ENCODE assay signal across 12 mouse cellular contexts in genomic region chr4:150269679-150270078, GRCm38 (mm10). TPM values are rescaled to one million over a fixed set of nuclear protein-coding genes. Genes with fewer than 3 reads are reported as not detected.
DNase-seq lines count a peak whose midpoint lies in the region; ATAC-seq and TF ChIP-seq lines count a peak whose summit lies in the region.
"Had no signal": no experiment of that assay in that cellular context is flagged by ENCODE, and none has a peak within 500 bp of the region (broad histone marks: within the 10 kb centered on the region; RNA-seq: fewer than 3 reads in every experiment).

No protein-coding gene starts in this region.

- no peak for TF ChIP-seq RAD21 in MEL (IDR thresholded peaks at IDR 0.05; ENCODE audit: low read depth, low read length)

- H3K4me2 ChIP-seq in kidney, postnatal 0 days (ENCODE audit: low read length), result peak overlapping the region; percentile 8; the same call in 1 of the 2 replicates
- H3K4me2 ChIP-seq: neural tube, embryonic 13.5 days had no signal

- WGBS in kidney, postnatal 0 days, result 14% methylated on average over 7 of the region's 7 CpGs

- H3K4me3 ChIP-seq in kidney, postnatal 0 days (replicated peaks; ENCODE audit: low read depth, low read length), result no peak overlapping the region
- H3K4me3 ChIP-seq in MEL (ENCODE audit: control insufficient read depth in 1 of 2, insufficient read depth in 1 of 2, low read depth in 2 of 2, low read length in 2 of 2), result peak overlapping the region; percentile 24 to 39
- H3K4me3 ChIP-seq: erythroblast, embryonic 14.5 days; layer of hippocampus, adult 2 months; neural tube, embryonic 13.5 days had no signal

- H3K36me3 ChIP-seq in kidney, postnatal 0 days (ENCODE audit: insufficient read depth, low read length), result no peaks in the 10 kb centered on the region
- peaks cover 0 to 7% of the 10 kb centered on the region in 2 experiments; a peak in 2 of 4 replicates for H3K36me3 ChIP-seq in MEL (ENCODE audit: control insufficient read depth in 1 of 2, insufficient read depth in 2 of 2, low read length in 2 of 2)
- H3K36me3 ChIP-seq: neural tube, embryonic 13.5 days had no signal

- ATAC-seq in kidney, postnatal 0 days (replicated peaks; ENCODE audit: low FRiP score, low read depth), result no peak
- peak; percentile 63 for ATAC-seq in granulocyte monocyte progenitor cell, adult 5-6 weeks (replicated peaks; ENCODE audit: poor library complexity, severe bottlenecking)
- peak; percentile 50 for ATAC-seq in megakaryocyte progenitor cell, adult 5-6 weeks (replicated peaks; ENCODE audit: poor library complexity)

- H3K27ac ChIP-seq in kidney, postnatal 0 days, result peak overlapping the region; percentile 81
- peak overlapping the region; percentile 66 for H3K27ac ChIP-seq in MEL (ENCODE audit: control insufficient read depth, low read depth, low read length)
- H3K27ac ChIP-seq: layer of hippocampus, adult 2 months; neural tube, embryonic 13.5 days had no signal

- no peaks in the 10 kb centered on the region for H3K79me2 ChIP-seq in MEL (ENCODE audit: control insufficient read depth, insufficient read depth, low read length, poor library complexity)

- peak; percentile 80 for DNase-seq in kidney, postnatal 0 days (ENCODE audit: low spot score)
- no peak for DNase-seq in kidney, postnatal 36 days
- DNase-seq in MEL (ENCODE audit: low read depth, low spot score), result peak; percentile 53
- DNase-seq in cerebellum, adult 9-11 months, result no peak
- DNase-seq in cerebellum, postnatal 10 days, result no peak
- DNase-seq in spleen, postnatal 14 days (ENCODE audit: low spot score in 2 of 2), result no peak
- DNase-seq: adrenal gland, postnatal 10 days had no signal

- H3K9ac ChIP-seq in kidney, postnatal 0 days (ENCODE audit: low read depth, low read length), result no peak overlapping the region
- peak overlapping the region; percentile 65 for H3K9ac ChIP-seq in MEL (ENCODE audit: control insufficient read depth, low read depth, low read length, poor library complexity, severe bottlenecking)
- H3K9ac ChIP-seq: neural tube, embryonic 13.5 days had no signal

- no peak for TF ChIP-seq EP300 in MEL (IDR thresholded peaks at IDR 0.05; ENCODE audit: low read depth in 1 of 2, low read length in 2 of 2)

- peaks cover 19% of the 10 kb centered on the region for H3K4me1 ChIP-seq in kidney, postnatal 0 days (replicated peaks; ENCODE audit: insufficient read depth, low read length)
- peaks cover 2 to 14% of the 10 kb centered on the region in 2 experiments; a peak in 3 of 4 replicates for H3K4me1 ChIP-seq in MEL (ENCODE audit: control insufficient read depth in 1 of 2, insufficient read depth in 2 of 2, low read length in 2 of 2)

- TF ChIP-seq POLR2A in MEL (IDR thresholded peaks at IDR 0.05; ENCODE audit: control insufficient read depth in 1 of 2, insufficient read depth in 1 of 2, low read depth in 1 of 2, low read length in 2 of 2, poor library complexity in 1 of 2), result no peak

- peak; percentile 24; the same call in 1 of the 2 replicates for TF ChIP-seq CTCF in kidney, postnatal 0 days (IDR thresholded peaks at IDR 0.05; ENCODE audit: low read depth)
- TF ChIP-seq CTCF in MEL (IDR thresholded peaks at IDR 0.05 in 2 of 3, conservative IDR thresholded peaks at IDR 0.05 in 1 of 3; ENCODE audit: control insufficient read depth in 1 of 3, insufficient read depth in 1 of 3, low read depth in 2 of 3, low read length in 3 of 3, poor library complexity in 1 of 3, severe bottlenecking in 1 of 3), result no peak

- no peaks in the 10 kb centered on the region for H3K9me3 ChIP-seq in kidney, postnatal 0 days (replicated peaks; ENCODE audit: low read length)
- no peaks in the 10 kb centered on the region for H3K9me3 ChIP-seq in MEL (replicated peaks; ENCODE audit: insufficient read depth, low read length)
- H3K9me3 ChIP-seq: neural tube, embryonic 13.5 days had no signal

- no peaks in the 10 kb centered on the region for H3K27me3 ChIP-seq in kidney, postnatal 0 days (ENCODE audit: insufficient read depth, low read length)
- H3K27me3 ChIP-seq in MEL (ENCODE audit: control insufficient read depth in 1 of 2, insufficient read depth in 2 of 2, low read length in 2 of 2), result no peaks in the 10 kb centered on the region
- H3K27me3 ChIP-seq: neural tube, embryonic 13.5 days had no signal

TF ChIP-seq in MEL, 35 proteins besides CTCF, POLR2A, EP300 and RAD21:
- peak; percentile 33; the same call in 1 of the 2 replicates for TF ChIP-seq HCFC1 (IDR thresholded peaks at IDR 0.05; ENCODE audit: low read depth, low read length)
- TF ChIP-seq MAZ (IDR thresholded peaks at IDR 0.05; ENCODE audit: low read depth, low read length), result 0 out of 2 replicates have a peak, but pooled peaks have one; percentile 9
- TF ChIP-seq BHLHE40 (IDR thresholded peaks at IDR 0.05; ENCODE audit: borderline replicate concordance, low read depth, low read length), result 0 out of 2 replicates have a peak, but pooled peaks have one; percentile 1
- no peak for TF ChIP-seq TCF12 (IDR thresholded peaks at IDR 0.05; ENCODE audit: low read depth, low read length)
- no peak for TF ChIP-seq MYC (IDR thresholded peaks at IDR 0.05; ENCODE audit: low read depth, low read length)

RNA-seq across cellular contexts. Expression of gene Rere, which starts 11.8 kb away (rescaled TPM):
- 29.1 and 29.8 TPM in 2 replicates for polyA plus RNA-seq in kidney, postnatal 0 days (2015; fragmentation: Nextera tagmentation; extraction: Ambion mirVana)
- 4.1 and 5.8 TPM in 2 replicates for total RNA-seq in MEL (2012; rRNA removed)
- 10 to 100 TPM in 1 of 2 experiments, not detected in 1; 31.8 TPM for polyA plus RNA-seq in MEL (2012; ENCODE audit: insufficient read depth in 1 of 2, insufficient read length in 2 of 2, low read depth in 1 of 2, low replicate concordance in 2 of 2, missing spikeins in 1 of 2)
- 78.8 and 90.6 TPM in 2 replicates for total RNA-seq in granulocyte monocyte progenitor cell, adult 5-6 weeks (2014; fragmentation: Nextera tagmentation)
- 11.8 and 22.7 TPM in 2 replicates for total RNA-seq in granulocyte monocyte progenitor cell, adult 5-6 weeks (2017)
- 49.5 TPM in 2 replicates for total RNA-seq in megakaryocyte progenitor cell, adult 5-6 weeks (2015)
- total RNA-seq in megakaryocyte progenitor cell, adult 5-6 weeks (2017), result 13.8 and 23.8 TPM in 2 replicates

RNA-seq across cellular contexts. Expression of gene Eno1, which starts 33.2 kb away (rescaled TPM):
- 1,062 and 1,157 TPM in 2 replicates for polyA plus RNA-seq in kidney, postnatal 0 days (2015; fragmentation: Nextera tagmentation; extraction: Ambion mirVana)
- 254 and 516 TPM in 2 replicates for total RNA-seq in MEL (2012; rRNA removed)
- 1,000 to 10,000 TPM in 1 of 2 experiments, 100 to 1,000 TPM in 1; 737 to 5,492 TPM for polyA plus RNA-seq in MEL (2012; ENCODE audit: insufficient read depth in 1 of 2, insufficient read length in 2 of 2, low read depth in 1 of 2, low replicate concordance in 2 of 2, missing spikeins in 1 of 2)
- 409 and 424 TPM in 2 replicates for total RNA-seq in granulocyte monocyte progenitor cell, adult 5-6 weeks (2014; fragmentation: Nextera tagmentation)
- total RNA-seq in granulocyte monocyte progenitor cell, adult 5-6 weeks (2017), result 380 and 423 TPM in 2 replicates
- total RNA-seq in megakaryocyte progenitor cell, adult 5-6 weeks (2015), result 336 and 338 TPM in 2 replicates
- total RNA-seq in megakaryocyte progenitor cell, adult 5-6 weeks (2017), result 357 and 368 TPM in 2 replicates

Comparison
In these comparisons a context has a peak if more than half of its experiments do, and no peak if none do; other contexts are left out.
1. DNase-seq: peak in kidney, postnatal 0 days (single experiment) and MEL (single experiment); none in kidney, postnatal 36 days (0 of 2), cerebellum, adult 9-11 months (single experiment), cerebellum, postnatal 10 days (0 of 2) and spleen, postnatal 14 days (0 of 2).